Mouse (Mus musculus): ENCODE measurements around the gene Cebpe. TPM values are rescaled to one million over a fixed set of nuclear protein-coding genes. Genes with fewer than 3 reads are reported as not detected.

Cebpe gene
- total and polyA plus RNA-seq, 2 experiments from 2014 or later = not detected

GRCm38 (mm10) chr14:54742375-54742774 lies 30.4 kb upstream of the Cebpe start:
- 66% methylated on average over 2 of the region's 2 CpGs for WGBS
- ATAC-seq (ENCODE audit: insufficient read depth, low read depth) = no peak
- Histone ChIP-seq H3K9ac (replicated peaks; ENCODE audit: low read depth, low read length) (no peak overlapping the region), H3K36me3 (replicated peaks; ENCODE audit: control insufficient read depth, insufficient read depth, low read length) (no peaks in the 10 kb centered on the region), H3K9me3 (replicated peaks; ENCODE audit: control insufficient read depth, low read length) (no peaks in the 10 kb centered on the region), H3K4me1 (ENCODE audit: control insufficient read depth, insufficient read depth) (no peaks in the 10 kb centered on the region), H3K27ac (ENCODE audit: low read depth) (no peak overlapping the region), H3K4me2 (ENCODE audit: low read depth, low read length) (no peak overlapping the region), H3K4me3 (ENCODE audit: low read depth, low read length) (no peak overlapping the region), H3K27me3 (ENCODE audit: control insufficient read depth, insufficient read depth, low read length) (no peaks in the 10 kb centered on the region)
- DNase-seq (ENCODE audit: low spot score) = no peak
- TF ChIP-seq EP300 (IDR thresholded peaks at IDR 0.05; ENCODE audit: low read depth) = no peak
- TF ChIP-seq CTCF (IDR thresholded peaks at IDR 0.05; ENCODE audit: low read depth) = no peak

- H3K4me1 ChIP-seq (ENCODE audit: control insufficient read depth, insufficient read depth) = no peaks in the 10 kb centered on the region
- H3K36me3 ChIP-seq (replicated peaks; ENCODE audit: control insufficient read depth, insufficient read depth, low read length) = no peaks in the 10 kb centered on the region
- WGBS = 85% methylated on average over 6 of the region's 6 CpGs
- H3K27me3 ChIP-seq (ENCODE audit: control insufficient read depth, insufficient read depth, low read length) = no peaks in the 10 kb centered on the region
- H3K9ac ChIP-seq (replicated peaks; ENCODE audit: low read depth, low read length) = no peak overlapping the region
- ATAC-seq (ENCODE audit: insufficient read depth, low read depth) = no peak
- H3K4me2 ChIP-seq (ENCODE audit: low read depth, low read length) = no peak overlapping the region
- no peak overlapping the region for H3K27ac ChIP-seq (ENCODE audit: low read depth)
- TF ChIP-seq CTCF (IDR thresholded peaks at IDR 0.05; ENCODE audit: low read depth) = no peak
- TF ChIP-seq EP300 (IDR thresholded peaks at IDR 0.05; ENCODE audit: low read depth) = no peak
- no peak overlapping the region for H3K4me3 ChIP-seq (ENCODE audit: low read depth, low read length)
- DNase-seq (ENCODE audit: low spot score) = no peak
- H3K9me3 ChIP-seq (replicated peaks; ENCODE audit: control insufficient read depth, low read length) = no peaks in the 10 kb centered on the region
Measured at GRCm38 (mm10) chr14:54741721-54742120, 29.7 kb upstream of the Cebpe start.

GRCm38 (mm10) chr14:54737634-54738033 lies 25.7 kb upstream of the Cebpe start:
- Histone ChIP-seq H3K36me3 (replicated peaks; ENCODE audit: control insufficient read depth, insufficient read depth, low read length) (no peaks in the 10 kb centered on the region), H3K4me3 (ENCODE audit: low read depth, low read length) (no peak overlapping the region), H3K9ac (replicated peaks; ENCODE audit: low read depth, low read length) (no peak overlapping the region), H3K4me1 (ENCODE audit: control insufficient read depth, insufficient read depth) (no peaks in the 10 kb centered on the region), H3K4me2 (ENCODE audit: low read depth, low read length) (no peak overlapping the region), H3K9me3 (replicated peaks; ENCODE audit: control insufficient read depth, low read length) (no peaks in the 10 kb centered on the region), H3K27me3 (ENCODE audit: control insufficient read depth, insufficient read depth, low read length) (no peaks in the 10 kb centered on the region), H3K27ac (ENCODE audit: low read depth) (no peak overlapping the region)
- WGBS = 80% methylated on average over 10 of the region's 10 CpGs
- ATAC-seq (ENCODE audit: insufficient read depth, low read depth) (no peak), DNase-seq (ENCODE audit: low spot score) (no peak)
- TF ChIP-seq EP300 (IDR thresholded peaks at IDR 0.05; ENCODE audit: low read depth) (no peak), CTCF (IDR thresholded peaks at IDR 0.05; ENCODE audit: low read depth) (no peak)

GRCm38 (mm10) chr14:54736555-54737552 lies 24.9 kb upstream of the Cebpe start:
- Histone ChIP-seq H3K4me3 (ENCODE audit: low read depth, low read length) (no peak overlapping the region), H3K4me1 (ENCODE audit: control insufficient read depth, insufficient read depth) (no peaks in the 10 kb centered on the region), H3K27me3 (ENCODE audit: control insufficient read depth, insufficient read depth, low read length) (no peaks in the 10 kb centered on the region), H3K36me3 (replicated peaks; ENCODE audit: control insufficient read depth, insufficient read depth, low read length) (no peaks in the 10 kb centered on the region), H3K9ac (replicated peaks; ENCODE audit: low read depth, low read length) (no peak overlapping the region), H3K4me2 (ENCODE audit: low read depth, low read length) (no peak overlapping the region), H3K27ac (ENCODE audit: low read depth) (no peak overlapping the region), H3K9me3 (replicated peaks; ENCODE audit: control insufficient read depth, low read length) (no peaks in the 10 kb centered on the region)
- no peak for TF ChIP-seq CTCF (IDR thresholded peaks at IDR 0.05; ENCODE audit: low read depth)
- no peak for TF ChIP-seq EP300 (IDR thresholded peaks at IDR 0.05; ENCODE audit: low read depth)
- 48% methylated on average over 14 of the region's 14 CpGs for WGBS
- DNase-seq (ENCODE audit: low spot score) = no peak
- no peak for ATAC-seq (ENCODE audit: insufficient read depth, low read depth)

GRCm38 (mm10) chr14:54735221-54735620 lies 23.2 kb upstream of the Cebpe start:
- no peak overlapping the region for H3K4me3 ChIP-seq (ENCODE audit: low read depth, low read length)
- H3K4me1 ChIP-seq (ENCODE audit: control insufficient read depth, insufficient read depth) = no peaks in the 10 kb centered on the region
- no peaks in the 10 kb centered on the region for H3K9me3 ChIP-seq (replicated peaks; ENCODE audit: control insufficient read depth, low read length)
- no peak overlapping the region for H3K27ac ChIP-seq (ENCODE audit: low read depth)
- TF ChIP-seq CTCF (IDR thresholded peaks at IDR 0.05; ENCODE audit: low read depth) (no peak), EP300 (IDR thresholded peaks at IDR 0.05; ENCODE audit: low read depth) (no peak)
- no peak overlapping the region for H3K9ac ChIP-seq (replicated peaks; ENCODE audit: low read depth, low read length)
- no peaks in the 10 kb centered on the region for H3K27me3 ChIP-seq (ENCODE audit: control insufficient read depth, insufficient read depth, low read length)
- DNase-seq (ENCODE audit: low spot score) = no peak
- no peak overlapping the region for H3K4me2 ChIP-seq (ENCODE audit: low read depth, low read length)
- no peaks in the 10 kb centered on the region for H3K36me3 ChIP-seq (replicated peaks; ENCODE audit: control insufficient read depth, insufficient read depth, low read length)
- WGBS = 45% methylated on average over 4 of the region's 4 CpGs
- no peak for ATAC-seq (ENCODE audit: insufficient read depth, low read depth)

Data from heart, postnatal 0 days (tissue).